Mouse (Mus musculus): ENCODE measurements around the gene Nrde2. TPM values are rescaled to one million over a fixed set of nuclear protein-coding genes. Genes with fewer than 3 reads are reported as not detected.

Gene Nrde2
- total and polyA plus RNA-seq, 3 experiments: 16.5 to 17.2 TPM; not detected in 1

DNA sequence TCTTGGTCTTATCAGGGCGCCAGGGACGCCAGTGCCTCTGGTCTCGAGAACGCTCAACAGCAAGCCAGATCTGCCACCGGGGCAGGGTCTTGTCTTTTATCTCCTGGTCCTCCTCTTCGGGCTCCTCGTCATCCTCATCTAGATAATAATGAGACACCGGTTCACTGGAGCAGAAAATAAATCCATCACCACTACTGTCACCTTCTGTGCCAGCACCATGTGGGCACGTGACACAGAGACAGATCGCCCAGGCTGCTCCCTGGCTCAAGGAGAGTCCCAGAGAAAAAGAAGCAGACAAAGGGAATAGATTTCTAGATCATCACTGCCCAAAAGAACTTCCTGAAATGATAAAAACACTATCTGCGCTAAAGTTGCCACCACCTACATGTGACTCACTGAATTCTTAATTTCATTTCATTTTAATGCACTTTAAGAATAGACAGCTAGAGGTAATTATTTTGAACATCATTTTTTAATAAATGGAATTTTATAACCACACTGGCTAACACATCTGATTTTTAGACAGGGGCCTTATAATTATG, 25.0 kb downstream of the Nrde2 start (continued):
- no peak for TF ChIP-seq ZMIZ1 (IDR thresholded peaks at IDR 0.05; ENCODE audit: low read depth, low read length)
- TF ChIP-seq ZC3H11A (IDR thresholded peaks at IDR 0.05; ENCODE audit: low read depth, low read length): no peak
- TF ChIP-seq ZNF384 (IDR thresholded peaks at IDR 0.05; ENCODE audit: low read depth, low read length): no peak
- TF ChIP-seq JUND (IDR thresholded peaks at IDR 0.05; ENCODE audit: low read depth, low read length): no peak
- TF ChIP-seq TCF12 (IDR thresholded peaks at IDR 0.05; ENCODE audit: low read depth, low read length): no peak
- no peak for TF ChIP-seq TBP (IDR thresholded peaks at IDR 0.05; ENCODE audit: low read depth, low read length)
- TF ChIP-seq POLR2A (IDR thresholded peaks at IDR 0.05; ENCODE audit: control insufficient read depth in 1 of 2, insufficient read depth in 1 of 2, low read depth in 1 of 2, low read length in 2 of 2, poor library complexity in 1 of 2): no peak
- peak; percentile 58 for TF ChIP-seq GATA1 (IDR thresholded peaks at IDR 0.05; ENCODE audit: low read depth, low read length)
- peak; percentile 37; the same call in 1 of the 2 replicates for TF ChIP-seq ELF1 (IDR thresholded peaks at IDR 0.05; ENCODE audit: low read depth, low read length)
- TF ChIP-seq POLR2AphosphoS2 (IDR thresholded peaks at IDR 0.05; ENCODE audit: low read length): no peak
- no peak for TF ChIP-seq MAFK (IDR thresholded peaks at IDR 0.05; ENCODE audit: borderline replicate concordance, low read depth, low read length)
- TF ChIP-seq CHD1 (IDR thresholded peaks at IDR 0.05; ENCODE audit: low read depth, low read length): no peak
- no peak for TF ChIP-seq SMC3 (IDR thresholded peaks at IDR 0.05; ENCODE audit: low read depth, low read length)
- TF ChIP-seq CHD2 (IDR thresholded peaks at IDR 0.05; ENCODE audit: low read length): no peak
- peak; percentile 44; the same call in 1 of the 2 replicates for TF ChIP-seq MYC (IDR thresholded peaks at IDR 0.05; ENCODE audit: low read depth, low read length)
- no peak for TF ChIP-seq RAD21 (IDR thresholded peaks at IDR 0.05; ENCODE audit: low read depth, low read length)

- DNase-seq (ENCODE audit: low read depth, low spot score): peak; percentile 77
- Histone ChIP-seq H3K36me3 (ENCODE audit: control insufficient read depth in 1 of 2, insufficient read depth in 2 of 2, low read length in 2 of 2) (peaks cover 0 to 17% of the 10 kb centered on the region in 2 experiments; a peak in 2 of 4 replicates), H3K9me3 (replicated peaks; ENCODE audit: insufficient read depth, low read length) (no peaks in the 10 kb centered on the region)
Measured at GRCm38 (mm10) chr12:100131655-100132054, 27.8 kb downstream of the Nrde2 start.

DNA sequence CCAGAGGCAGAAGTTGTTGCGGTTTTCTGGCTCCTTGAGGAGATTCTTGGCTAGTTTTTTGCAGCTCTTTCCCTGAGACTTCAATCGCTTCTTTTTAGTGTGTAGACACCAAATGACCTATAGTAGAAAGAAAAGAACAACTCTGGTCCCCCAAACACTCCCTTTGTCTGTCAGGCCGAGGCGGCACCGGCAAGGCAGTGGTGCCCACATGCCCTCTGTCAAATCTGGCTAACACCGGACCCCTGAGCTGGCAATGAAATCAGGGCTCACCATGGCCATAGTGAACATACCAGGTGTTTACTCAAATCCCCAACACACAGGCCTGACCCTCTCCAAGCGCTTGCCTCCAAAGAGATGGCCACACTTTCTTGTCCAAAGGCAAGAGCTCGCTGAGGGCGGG, 28.3 kb downstream of the Nrde2 start:
- no peak for DNase-seq (ENCODE audit: low read depth, low spot score)
- no peak overlapping the region for H3K27ac ChIP-seq (ENCODE audit: control insufficient read depth, low read depth, low read length)
- no peak for TF ChIP-seq MAZ (IDR thresholded peaks at IDR 0.05; ENCODE audit: low read depth, low read length)
- no peak for TF ChIP-seq MYC (IDR thresholded peaks at IDR 0.05; ENCODE audit: low read depth, low read length)
- TF ChIP-seq TAL1 (IDR thresholded peaks at IDR 0.05; ENCODE audit: low read length): no peak
- TF ChIP-seq SMC3 (IDR thresholded peaks at IDR 0.05; ENCODE audit: low read depth, low read length): no peak
- no peak for TF ChIP-seq CHD1 (IDR thresholded peaks at IDR 0.05; ENCODE audit: low read depth, low read length)
- TF ChIP-seq ZKSCAN1 (IDR thresholded peaks at IDR 0.05; ENCODE audit: low read depth, low read length): no peak
- no peak for TF ChIP-seq POLR2A (IDR thresholded peaks at IDR 0.05; ENCODE audit: control insufficient read depth in 1 of 2, insufficient read depth in 1 of 2, low read depth in 1 of 2, low read length in 2 of 2, poor library complexity in 1 of 2)
- no peak for TF ChIP-seq GATA1 (IDR thresholded peaks at IDR 0.05; ENCODE audit: low read depth, low read length)
- no peak for TF ChIP-seq ZMIZ1 (IDR thresholded peaks at IDR 0.05; ENCODE audit: low read depth, low read length)
- TF ChIP-seq JUND (IDR thresholded peaks at IDR 0.05; ENCODE audit: low read depth, low read length): no peak
- TF ChIP-seq NELFE (IDR thresholded peaks at IDR 0.05; ENCODE audit: low read depth, low read length): no peak
- no peak for TF ChIP-seq BHLHE40 (IDR thresholded peaks at IDR 0.05; ENCODE audit: borderline replicate concordance, low read depth, low read length)
- TF ChIP-seq E2F4 (IDR thresholded peaks at IDR 0.05; ENCODE audit: borderline replicate concordance, low read depth, low read length): no peak
- peaks cover 18 to 33% of the 10 kb centered on the region in 2 experiments for H3K4me1 ChIP-seq (ENCODE audit: control insufficient read depth in 1 of 2, insufficient read depth in 2 of 2, low read length in 2 of 2)
- no peaks in the 10 kb centered on the region for H3K27me3 ChIP-seq (ENCODE audit: control insufficient read depth in 1 of 2, insufficient read depth in 2 of 2, low read length in 2 of 2)
- H3K36me3 ChIP-seq (ENCODE audit: control insufficient read depth in 1 of 2, insufficient read depth in 2 of 2, low read length in 2 of 2): peaks cover 0 to 21% of the 10 kb centered on the region in 2 experiments; a peak in 2 of 4 replicates
- no peaks in the 10 kb centered on the region for H3K79me2 ChIP-seq (ENCODE audit: control insufficient read depth, insufficient read depth, low read length, poor library complexity)
- no peaks in the 10 kb centered on the region for H3K9me3 ChIP-seq (replicated peaks; ENCODE audit: insufficient read depth, low read length)
- H3K4me3 ChIP-seq (ENCODE audit: control insufficient read depth in 1 of 2, insufficient read depth in 1 of 2, low read depth in 2 of 2, low read length in 2 of 2): no peak overlapping the region
- no peak overlapping the region for H3K9ac ChIP-seq (ENCODE audit: control insufficient read depth, low read depth, low read length, poor library complexity, severe bottlenecking)

More at GRCm38 (mm10) chr12:100131655-100132054, 27.8 kb downstream of the Nrde2 start:
- Histone ChIP-seq H3K79me2 (ENCODE audit: control insufficient read depth, insufficient read depth, low read length, poor library complexity) (no peaks in the 10 kb centered on the region), H3K9ac (ENCODE audit: control insufficient read depth, low read depth, low read length, poor library complexity, severe bottlenecking) (no peak overlapping the region), H3K4me1 (ENCODE audit: control insufficient read depth in 1 of 2, insufficient read depth in 2 of 2, low read length in 2 of 2) (peaks cover 15 to 29% of the 10 kb centered on the region in 2 experiments), H3K4me3 (ENCODE audit: control insufficient read depth in 1 of 2, insufficient read depth in 1 of 2, low read depth in 2 of 2, low read length in 2 of 2) (no peak overlapping the region), H3K27me3 (ENCODE audit: control insufficient read depth in 1 of 2, insufficient read depth in 2 of 2, low read length in 2 of 2) (no peaks in the 10 kb centered on the region), H3K27ac (ENCODE audit: control insufficient read depth, low read depth, low read length) (no peak overlapping the region)
- TF ChIP-seq RAD21 (IDR thresholded peaks at IDR 0.05; ENCODE audit: low read depth, low read length): peak; percentile 60
- peak; percentile 95 for TF ChIP-seq ZNF384 (IDR thresholded peaks at IDR 0.05; ENCODE audit: low read depth, low read length)
- TF ChIP-seq SMC3 (IDR thresholded peaks at IDR 0.05; ENCODE audit: low read depth, low read length): peak; percentile 86
- peak; percentile 81 to 85 (median 84) for TF ChIP-seq CTCF (IDR thresholded peaks at IDR 0.05 in 2 of 3, conservative IDR thresholded peaks at IDR 0.05 in 1 of 3; ENCODE audit: control insufficient read depth in 1 of 3, insufficient read depth in 1 of 3, low read depth in 2 of 3, low read length in 3 of 3, poor library complexity in 1 of 3, severe bottlenecking in 1 of 3)
- TF ChIP-seq ELF1 (IDR thresholded peaks at IDR 0.05; ENCODE audit: low read depth, low read length): no peak
- peak; percentile 48 for TF ChIP-seq ZC3H11A (IDR thresholded peaks at IDR 0.05; ENCODE audit: low read depth, low read length)
- no peak for TF ChIP-seq USF2 (IDR thresholded peaks at IDR 0.05; ENCODE audit: borderline replicate concordance in 1 of 2, insufficient read depth in 1 of 2, low read depth in 1 of 2, low read length in 2 of 2)

All from MEL (cell line).